Mouse (Mus musculus): ENCODE results near the gene Ick. TPM values are rescaled to one million over a fixed set of nuclear protein-coding genes. Genes with fewer than 3 reads are reported as not detected.
"Not testable (repeated sequence)": the region's sequence is repeated elsewhere in the genome, so short reads cannot be mapped to it uniquely, and the experiment has no call there.

Ick gene
- total RNA-seq, 1 experiment from 2014 or later: 17.9 TPM

GRCm38 (mm10) chr9:78182474-78182873 is 73.5 kb downstream of the Ick start, which contains the start of gene Gsta4:
Gsta4 (plus strand) TSS chr9:78182774.
- not testable (repeated sequence) for ATAC-seq (replicated peaks; ENCODE audit: low read depth, poor library complexity, severe bottlenecking)

- no peak for ATAC-seq (replicated peaks; ENCODE audit: low read depth, poor library complexity, severe bottlenecking)
These were observed 76.7 kb downstream of the Ick start for GRCm38 (mm10) chr9:78185686-78186085.

DNA sequence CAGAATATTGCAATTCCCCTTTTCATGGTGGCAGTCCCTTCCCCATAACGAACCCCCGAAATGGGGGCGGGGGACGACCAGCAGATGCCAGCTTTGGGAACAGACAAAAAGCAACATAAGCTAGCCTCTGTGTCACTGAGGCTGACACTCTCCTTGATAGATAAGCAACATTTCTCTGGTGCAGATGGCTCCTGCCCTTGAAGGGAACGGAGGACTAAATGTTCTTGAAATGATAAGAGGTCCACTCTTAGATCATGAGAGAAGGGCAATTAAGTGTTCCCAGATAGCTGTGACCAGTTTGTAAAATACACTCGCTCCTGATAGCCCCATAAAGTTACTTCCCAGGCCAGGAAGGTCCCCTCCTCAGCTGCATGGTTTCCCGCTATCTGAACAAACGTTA is 79.9 kb downstream of the Ick start:
- ATAC-seq (replicated peaks; ENCODE audit: low read depth, poor library complexity, severe bottlenecking): no peak

GRCm38 (mm10) chr9:78190651-78191634 is 82.0 kb downstream of the Ick start:
- no peak for ATAC-seq (replicated peaks; ENCODE audit: low read depth, poor library complexity, severe bottlenecking)

GRCm38 (mm10) chr9:78191736-78192135 is 82.7 kb downstream of the Ick start:
- peak; percentile 79 for ATAC-seq (replicated peaks; ENCODE audit: low read depth, poor library complexity, severe bottlenecking)

- peak; percentile 73 for ATAC-seq (replicated peaks; ENCODE audit: low read depth, poor library complexity, severe bottlenecking)
These were observed 85.1 kb downstream of the Ick start for GRCm38 (mm10) chr9:78193902-78194597.

GRCm38 (mm10) chr9:78195034-78195433 is 86.0 kb downstream of the Ick start:
- no peak for ATAC-seq (replicated peaks; ENCODE audit: low read depth, poor library complexity, severe bottlenecking)

DNA sequence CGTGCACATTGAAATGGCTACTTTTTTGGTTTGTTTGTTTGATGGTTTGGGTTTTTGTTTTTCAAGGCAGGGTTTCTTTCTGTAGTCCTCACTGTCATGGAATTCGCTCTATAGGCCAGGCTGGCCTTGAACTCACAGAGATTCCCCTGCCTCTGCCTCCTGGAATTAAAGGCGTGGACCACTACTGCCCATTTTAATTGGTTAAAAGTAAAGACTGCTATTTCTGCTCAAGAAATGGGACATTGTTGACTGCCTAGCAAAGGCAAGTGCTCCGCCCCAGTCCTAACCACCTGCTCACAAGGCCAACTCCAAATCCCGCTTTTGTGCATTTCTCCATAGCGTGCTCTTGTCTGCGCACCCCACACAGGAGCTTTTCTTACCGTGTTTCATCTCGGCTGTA is 88.8 kb downstream of the Ick start:
- no peak for ATAC-seq (replicated peaks; ENCODE audit: low read depth, poor library complexity, severe bottlenecking)

GRCm38 (mm10) chr9:78204194-78204593 is 95.2 kb downstream of the Ick start:
- no peak for ATAC-seq (replicated peaks; ENCODE audit: low read depth, poor library complexity, severe bottlenecking)

- no peak for ATAC-seq (replicated peaks; ENCODE audit: low read depth, poor library complexity, severe bottlenecking)
These were observed 100.0 kb downstream of the Ick start for GRCm38 (mm10) chr9:78208956-78209355.

DNA sequence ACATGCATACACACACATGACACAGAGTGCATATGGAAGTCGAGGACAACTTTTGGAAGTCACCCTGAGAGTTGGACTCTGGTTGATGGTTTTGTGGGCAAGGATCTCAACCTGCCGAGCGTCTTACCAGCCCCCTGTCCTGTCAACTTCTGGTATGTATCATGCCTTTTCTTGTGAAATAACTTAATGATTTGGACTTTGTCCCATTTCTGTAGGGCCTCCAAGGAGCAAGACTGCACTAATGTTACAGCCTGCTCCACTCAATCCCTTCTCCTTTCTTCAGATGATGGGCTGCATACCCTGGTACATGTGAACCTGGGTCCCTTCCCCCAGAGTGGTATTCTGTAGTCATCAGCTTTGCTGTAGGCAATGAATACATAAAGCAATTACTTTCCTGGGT is 101.1 kb downstream of the Ick start:
- ATAC-seq (replicated peaks; ENCODE audit: low read depth, poor library complexity, severe bottlenecking): no peak

DNA sequence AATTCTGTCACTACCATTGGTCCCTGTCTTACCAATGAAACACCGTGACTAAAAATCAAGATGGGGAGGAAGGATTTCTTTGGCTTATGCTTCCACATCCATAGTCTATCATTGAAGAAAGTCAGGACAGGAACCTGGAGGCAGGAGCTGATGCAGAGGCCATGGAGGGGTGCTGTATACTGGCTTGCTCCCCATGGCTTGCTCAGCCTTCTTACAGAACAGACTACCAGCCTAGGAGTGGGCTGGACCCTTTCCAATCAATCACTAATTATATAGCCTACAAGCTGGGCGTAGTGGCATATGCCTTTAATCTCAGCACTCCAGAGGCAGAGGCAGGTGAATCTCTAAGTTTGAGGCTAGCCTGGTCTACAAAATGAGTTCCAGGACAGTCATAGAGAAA is 101.8 kb downstream of the Ick start:
- no peak for ATAC-seq (replicated peaks; ENCODE audit: low read depth, poor library complexity, severe bottlenecking)

DNA sequence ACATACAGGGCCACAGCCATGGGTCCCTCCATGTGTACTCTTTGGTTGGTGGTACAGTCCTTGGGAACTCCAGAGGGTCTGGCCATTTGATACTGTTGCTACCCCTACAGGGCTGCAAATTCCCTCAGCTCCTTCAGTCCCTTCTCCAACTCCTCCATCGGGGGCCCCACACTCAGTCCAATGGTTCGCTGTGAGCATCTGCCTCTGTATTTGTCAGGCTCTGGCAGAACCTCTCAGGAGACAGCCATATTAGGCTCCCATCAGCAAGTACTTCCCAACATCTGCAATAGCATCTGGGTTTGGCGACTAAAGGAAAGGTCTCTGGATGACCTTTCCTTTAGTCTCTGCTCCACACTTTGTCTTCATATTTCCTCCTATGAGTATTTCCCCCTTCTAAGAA is 102.5 kb downstream of the Ick start:
- no peak for ATAC-seq (replicated peaks; ENCODE audit: low read depth, poor library complexity, severe bottlenecking)

- ATAC-seq (replicated peaks; ENCODE audit: low read depth, poor library complexity, severe bottlenecking): no peak
These were observed 103.5 kb downstream of the Ick start for GRCm38 (mm10) chr9:78212341-78213049.

DNA sequence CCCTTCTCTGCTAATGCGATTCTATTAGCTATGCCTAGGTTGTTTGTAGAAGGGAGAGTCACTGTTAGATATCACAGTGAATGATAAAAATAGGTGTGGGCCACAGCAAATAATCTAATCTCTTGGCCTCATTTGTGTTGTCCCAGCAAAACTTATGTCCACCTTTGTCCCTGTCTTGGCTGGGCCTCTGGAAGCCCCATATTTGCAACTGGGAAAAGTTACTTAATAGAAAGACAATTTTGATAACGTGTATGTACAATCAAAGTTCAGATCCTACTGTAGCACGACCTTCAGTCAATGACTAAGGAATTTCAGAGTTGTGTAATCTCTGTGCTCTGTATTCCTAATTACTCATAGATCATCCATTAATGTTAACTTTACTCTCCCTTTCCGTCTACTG is 108.1 kb downstream of the Ick start:
- ATAC-seq (replicated peaks; ENCODE audit: low read depth, poor library complexity, severe bottlenecking): no peak

Other genes with a start within 250 kb of the Ick start
- 61.5 and 75.8 TPM in 2 replicates for gene Elovl5, start 191.8 kb upstream of the Ick start, total RNA-seq (2017)
- gene Gcm1, start 57.3 kb upstream of the Ick start, total RNA-seq (2017): not detected in 2 replicates
- gene Fbxo9, start 127 bp upstream of the Ick start, total RNA-seq (2017): 62.7 and 68.9 TPM in 2 replicates
- gene Gsta4, start 73.6 kb downstream of the Ick start, total RNA-seq (2017): 6.6 and 13.0 TPM in 2 replicates
- gene Gsta1, start 121.5 kb downstream of the Ick start, total RNA-seq (2017): not detected in 2 replicates
- not detected in 2 replicates for gene Gm3776, start 147.9 kb downstream of the Ick start, total RNA-seq (2017)
- gene Gm10639, start 180.7 kb downstream of the Ick start, total RNA-seq (2017): not detected in 2 replicates
- not detected in 2 replicates for gene Omt2a, start 205.6 kb downstream of the Ick start, total RNA-seq (2017)
- gene Omt2b, start 218.4 kb downstream of the Ick start, total RNA-seq (2017): not detected in 2 replicates
- not detected in 2 replicates for gene Gsta2, start 246.6 kb downstream of the Ick start, total RNA-seq (2017)